Mouse (Mus musculus) ovary, postnatal 10 days (tissue): Measurements from ENCODE around the gene Adamts2.

Experiments used
- DNase-seq: peaks from one replicate; pipeline ENCODE4 v3.0.0; 2022; ENCODE audit warnings: low spot score

The Adamts2 gene

GRCm38 (mm10) chr11:50848520-50849137, 246.7 kb downstream of the Adamts2 start:
- no peak for DNase-seq

DNA sequence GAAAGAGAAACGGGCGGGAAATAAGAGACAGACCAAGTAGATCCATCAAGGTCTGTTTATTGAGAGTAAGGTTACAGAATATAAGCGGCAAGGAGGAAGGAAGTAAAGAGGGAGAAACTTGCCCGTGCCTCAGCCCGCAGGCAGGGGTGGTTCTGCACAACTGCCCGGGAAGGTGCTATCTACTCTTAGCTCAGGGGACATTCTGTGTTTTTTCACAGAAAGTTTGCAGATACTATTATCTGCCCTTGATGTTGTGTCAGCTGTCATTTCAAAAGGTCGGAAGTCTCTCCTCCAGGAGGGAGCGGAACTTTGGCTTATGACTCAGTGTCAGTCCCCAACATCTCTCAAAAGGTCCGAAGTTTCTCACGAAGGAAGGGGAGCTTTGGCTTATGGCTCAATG, 247.4 kb downstream of the Adamts2 start:
- DNase-seq: no peak

- no peak for DNase-seq
Measured at GRCm38 (mm10) chr11:50850177-50850735, 248.4 kb downstream of the Adamts2 start, which contains the start of gene Grm6. TSS of gene Grm6 (plus strand) at chr11:50850685.

DNA sequence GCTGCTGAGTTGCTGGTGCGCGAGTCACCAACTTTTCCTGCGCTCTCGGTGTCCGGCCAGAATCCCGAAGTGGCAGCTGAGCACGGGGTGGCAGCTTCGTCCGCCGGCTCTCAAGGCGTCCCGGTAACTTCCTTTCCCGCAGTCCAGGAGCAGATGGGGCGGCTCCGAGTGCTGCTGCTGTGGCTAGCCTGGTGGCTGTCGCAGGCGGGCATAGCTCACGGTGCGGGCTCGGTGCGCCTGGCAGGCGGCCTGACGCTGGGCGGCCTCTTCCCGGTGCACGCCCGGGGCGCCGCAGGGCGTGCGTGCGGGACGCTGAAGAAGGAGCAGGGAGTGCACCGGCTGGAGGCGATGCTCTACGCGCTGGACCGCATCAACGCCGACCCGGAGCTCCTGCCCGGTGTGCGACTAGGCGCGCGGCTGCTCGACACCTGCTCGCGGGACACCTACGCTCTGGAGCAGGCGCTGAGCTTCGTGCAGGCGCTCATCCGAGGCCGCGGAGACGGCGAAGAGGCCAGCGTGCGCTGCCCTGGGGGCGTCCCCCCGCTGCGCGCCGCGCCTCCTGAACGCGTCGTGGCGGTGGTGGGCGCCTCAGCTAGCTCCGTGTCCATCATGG, 249.2 kb downstream of the Adamts2 start:
- DNase-seq: no peak
